Mouse (Mus musculus): Measurements from ENCODE around the gene Rnf212.

DNA sequence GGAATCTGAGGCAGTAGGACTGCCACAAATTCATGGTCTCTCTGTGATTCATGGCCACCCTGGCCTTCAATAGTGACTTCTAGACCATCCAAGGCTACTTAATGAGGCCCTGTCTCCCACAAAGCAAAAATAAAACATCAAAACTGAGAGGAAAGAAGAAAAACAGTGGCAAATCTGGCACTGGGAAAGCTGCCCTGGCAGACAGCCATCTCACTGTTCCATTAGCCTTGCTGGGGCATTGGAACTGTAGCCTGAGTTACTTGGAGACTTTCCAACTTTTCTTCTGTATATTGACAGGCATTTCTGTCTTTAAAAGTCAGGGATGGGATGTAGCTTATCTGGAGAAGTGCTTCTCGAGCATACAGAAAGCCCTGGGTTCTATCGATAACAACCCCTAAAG, 48.5 kb upstream of the Rnf212 start:
- TF ChIP-seq CTCF (IDR thresholded peaks at IDR 0.05; ENCODE audit: insufficient read depth, low read length) (no peak), POLR2A (IDR thresholded peaks at IDR 0.05; ENCODE audit: borderline replicate concordance, extremely low read depth, low read depth, low read length) (no peak)

Measured in lung, adult 2 months (tissue).